Mouse (Mus musculus) left cerebral cortex, adult 11 months (tissue): ENCODE results near the gene Atf2.
"Not testable (repeated sequence)": the region's sequence is repeated elsewhere in the genome, so short reads cannot be mapped to it uniquely, and the experiment has no call there.

Experiments used
- DNase-seq: peaks from one replicate; pipeline ENCODE4 v3.0.0; 2022; ENCODE audit warnings: low spot score

The Atf2 gene

GRCm38 (mm10) chr2:73892464-73893296 lies at the start of gene Atf2:
Atf2 (minus strand) TSS chr2:73892639.
- DNase-seq, result peak; percentile 98

- no peak for DNase-seq
Measured at GRCm38 (mm10) chr2:73941281-73941680, 48.8 kb upstream of the Atf2 start.

GRCm38 (mm10) chr2:73940471-73940870 lies 48.0 kb upstream of the Atf2 start:
- no peak for DNase-seq

GRCm38 (mm10) chr2:73938896-73939295 lies 46.5 kb upstream of the Atf2 start:
- DNase-seq, result no peak

GRCm38 (mm10) chr2:73932676-73933313 lies 40.4 kb upstream of the Atf2 start:
- DNase-seq, result no peak

DNA sequence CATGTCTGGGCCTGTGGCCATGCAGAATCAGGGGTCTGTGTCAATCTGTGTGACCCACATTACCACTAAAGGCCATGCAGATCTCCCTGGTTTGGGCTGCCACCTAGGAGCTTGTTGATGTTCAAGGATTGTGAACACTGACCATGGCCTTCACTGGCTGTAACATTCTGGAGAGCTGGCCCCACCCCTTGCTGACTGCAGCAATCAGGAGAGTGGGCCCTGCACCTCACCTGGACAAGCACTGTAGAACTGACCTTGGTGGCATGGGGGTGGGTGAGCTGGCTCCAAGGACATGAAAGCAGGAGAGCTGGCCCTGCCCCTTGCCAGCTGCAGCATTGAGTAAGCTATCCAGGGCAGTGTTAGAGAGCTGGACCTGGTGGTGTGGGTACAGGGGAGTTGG lies 35.3 kb upstream of the Atf2 start:
- no peak for DNase-seq

- DNase-seq, result no peak
Measured at GRCm38 (mm10) chr2:73925539-73925938, 33.1 kb upstream of the Atf2 start.

DNA sequence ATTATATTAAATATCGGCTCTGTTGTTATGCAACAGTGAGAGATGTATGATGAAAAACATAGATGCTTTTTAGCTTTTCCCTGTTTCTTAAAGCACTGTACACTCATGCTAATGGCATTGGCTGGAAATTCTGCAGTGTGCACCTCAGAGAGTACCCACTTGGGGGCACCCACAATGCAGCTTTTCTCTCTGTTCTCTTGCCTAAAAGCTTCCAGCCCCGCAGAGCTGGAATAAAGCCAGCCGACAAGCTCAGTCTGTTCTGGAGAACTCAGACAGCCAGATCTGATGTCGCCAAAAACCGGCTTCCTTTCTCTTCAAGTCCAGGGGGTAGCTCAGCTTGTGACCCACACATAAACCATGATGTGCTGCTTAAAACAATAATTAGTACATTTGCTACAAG lies 32.6 kb upstream of the Atf2 start:
- peak; percentile 57 for DNase-seq

DNA sequence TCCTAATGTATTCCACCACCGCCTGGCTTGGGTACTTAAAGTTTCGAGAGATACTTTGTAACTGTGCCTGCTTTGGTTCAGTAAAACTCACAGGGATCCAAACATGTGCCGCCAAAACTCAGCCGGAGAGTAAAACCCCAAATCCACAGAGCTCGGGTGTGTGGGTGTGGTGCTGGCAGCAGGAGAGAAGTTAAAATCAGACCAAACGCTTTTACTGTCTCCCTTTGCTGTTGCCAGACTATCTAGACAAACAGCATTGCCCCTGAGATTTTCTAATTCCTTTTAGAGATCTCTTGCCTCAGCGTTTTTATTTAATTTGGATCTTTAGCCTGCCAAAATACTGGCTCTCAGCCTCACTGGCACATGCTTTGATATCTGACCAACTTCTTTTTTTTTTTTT lies 27.2 kb upstream of the Atf2 start:
- DNase-seq, result peak; percentile 53

GRCm38 (mm10) chr2:73912264-73912663 lies 19.8 kb upstream of the Atf2 start:
- no peak for DNase-seq

GRCm38 (mm10) chr2:73911175-73911700 lies 18.8 kb upstream of the Atf2 start, which contains the start of gene Atp5g3:
Atp5g3 (minus strand) TSS chr2:73911326.
- DNase-seq, result peak; percentile 89

- DNase-seq, result peak; percentile 32
Measured at GRCm38 (mm10) chr2:73910571-73911174, 18.2 kb upstream of the Atf2 start.

DNA sequence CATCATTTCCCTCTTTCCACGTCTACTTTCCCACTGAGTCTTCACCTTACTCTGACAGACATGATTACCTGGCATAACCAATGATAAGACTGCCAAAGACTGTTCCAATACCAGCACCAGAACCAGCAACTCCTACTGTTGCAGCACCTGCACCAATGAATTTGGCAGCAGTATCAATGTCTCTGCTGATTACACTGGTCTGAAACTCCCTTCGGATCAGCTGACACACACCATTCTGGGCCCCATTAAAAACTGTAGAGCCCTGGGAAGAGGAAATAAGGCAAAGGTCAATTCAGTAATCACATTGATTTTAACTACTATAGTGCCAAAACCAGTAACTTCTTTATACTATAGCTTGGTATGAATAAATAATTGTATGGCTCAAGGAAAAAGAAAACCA lies 16.7 kb upstream of the Atf2 start:
- no peak for DNase-seq

DNA sequence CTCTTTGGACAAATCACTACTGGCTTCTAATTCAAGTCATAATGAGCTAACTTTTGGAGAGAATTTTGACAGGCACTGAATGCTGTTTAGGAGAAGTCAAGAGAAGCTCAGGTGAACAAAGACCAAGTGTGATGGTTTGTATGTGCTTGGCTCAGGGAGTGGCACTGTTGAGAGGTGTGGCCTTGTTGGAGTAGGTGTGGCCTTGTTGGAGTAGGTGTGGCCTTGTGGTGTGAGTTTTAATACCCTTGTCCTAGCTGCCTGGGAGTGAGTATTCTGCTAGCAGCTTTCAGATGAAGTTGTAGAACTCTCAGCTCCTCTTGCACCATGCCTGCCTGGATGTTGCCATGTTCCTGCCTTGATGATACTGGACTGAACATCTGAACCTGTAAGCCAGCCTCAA lies 12.2 kb upstream of the Atf2 start:
- not testable (repeated sequence) for DNase-seq

- DNase-seq, result no peak
Measured at GRCm38 (mm10) chr2:73903536-73903935, 11.1 kb upstream of the Atf2 start.

GRCm38 (mm10) chr2:73902328-73902727 lies 9.9 kb upstream of the Atf2 start:
- not testable (repeated sequence) for DNase-seq

DNA sequence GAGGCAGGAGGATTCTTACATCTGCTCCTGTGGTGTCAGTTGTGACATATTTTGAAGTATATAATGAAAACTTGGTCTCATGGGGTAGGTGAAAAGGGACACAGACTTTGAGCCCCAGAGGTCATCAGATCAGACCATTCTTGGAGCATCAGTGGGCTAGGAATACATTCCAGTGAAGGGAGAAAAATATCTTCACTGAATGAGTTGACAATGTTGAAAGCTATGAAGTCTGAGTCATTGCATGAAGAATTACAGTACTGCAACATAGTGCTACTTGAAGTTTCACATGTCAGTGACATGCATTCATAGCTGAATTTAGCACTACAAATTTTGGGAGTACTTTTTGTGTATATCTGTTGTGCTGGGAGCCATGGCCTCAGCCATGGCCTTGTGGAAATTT lies 8.7 kb upstream of the Atf2 start:
- no peak for DNase-seq

- no peak for DNase-seq
Measured at GRCm38 (mm10) chr2:73900364-73900763, 7.9 kb upstream of the Atf2 start.

DNA sequence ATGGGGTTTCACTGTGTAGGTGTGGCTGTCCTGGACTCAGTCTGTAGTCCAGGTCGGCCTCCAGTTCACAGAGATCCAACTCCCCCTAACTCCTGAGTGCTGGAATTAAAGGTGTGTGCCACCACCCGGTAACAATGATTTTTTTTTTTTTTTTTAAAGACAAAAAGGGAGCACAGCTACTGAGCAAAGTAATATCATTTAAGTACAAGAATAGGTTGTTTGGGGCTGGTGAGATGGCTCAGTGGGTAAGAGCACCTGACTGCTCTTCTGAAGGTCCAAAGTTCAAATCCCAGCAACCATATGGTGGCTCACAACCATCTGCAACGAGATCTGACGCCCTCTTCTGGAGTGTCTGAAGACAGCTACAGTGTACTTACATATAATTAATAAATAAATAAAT lies 4.5 kb upstream of the Atf2 start:
- not testable (repeated sequence) for DNase-seq

GRCm38 (mm10) chr2:73893473-73894270 lies 1.2 kb upstream of the Atf2 start:
- no peak for DNase-seq

DNA sequence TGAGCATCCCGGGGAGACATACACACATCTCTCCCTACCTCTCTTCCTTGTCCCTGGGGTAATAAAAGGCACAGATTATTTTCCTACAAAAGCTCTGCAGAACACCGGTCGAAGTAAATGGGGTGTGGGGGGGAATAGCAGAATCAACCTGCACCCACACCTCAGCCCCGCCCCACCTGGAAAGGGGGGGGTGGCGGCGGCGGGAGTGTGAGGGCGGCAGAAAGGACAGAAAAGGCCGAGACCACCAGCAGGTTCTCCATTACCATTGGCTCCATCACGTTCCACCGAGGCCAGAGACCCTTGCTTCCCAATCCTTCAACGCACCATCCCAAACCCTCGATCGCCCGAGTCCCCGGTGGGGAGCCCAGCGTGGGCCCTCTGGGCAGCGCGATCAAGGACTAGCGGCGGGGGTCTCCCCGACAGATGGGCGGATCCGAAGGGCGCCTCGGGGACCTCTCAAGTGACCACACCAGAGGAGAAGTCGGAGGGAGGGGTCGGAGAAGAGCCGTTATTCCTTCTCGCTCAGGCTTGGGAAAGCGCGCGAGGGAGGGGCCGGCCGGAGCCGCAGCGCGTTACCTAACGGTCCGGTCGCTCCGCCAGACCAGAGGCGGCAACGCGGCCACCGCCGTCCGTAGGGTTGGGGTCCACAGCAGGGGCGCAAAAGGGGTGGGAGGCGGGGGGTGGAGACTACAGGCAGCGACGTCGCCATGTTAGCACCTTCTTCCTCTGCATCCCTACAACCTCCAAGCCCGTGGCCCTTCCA lies 557 bp downstream of the Atf2 start:
- DNase-seq, result no peak
